In the genomic region with DNA sequence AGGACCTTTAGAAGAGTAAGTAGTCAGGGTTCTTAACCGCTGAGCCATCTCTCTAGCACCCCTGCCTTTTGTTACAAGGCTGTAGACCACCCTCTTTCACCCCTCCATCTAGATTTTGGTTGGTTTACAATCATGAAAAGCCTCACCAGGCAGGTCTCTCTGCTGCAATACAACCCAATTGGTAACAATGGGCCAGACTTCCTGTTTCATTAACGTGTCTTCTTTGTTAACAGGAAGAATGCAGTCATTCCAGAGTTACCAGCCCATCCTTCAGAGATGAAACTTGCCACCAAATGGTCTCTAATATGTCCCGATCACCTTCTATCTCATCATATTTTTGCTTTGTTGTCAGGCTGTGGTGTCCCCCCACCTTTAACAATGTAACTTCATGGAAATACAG, we compare ENCODE assay signal across 22 mouse cellular contexts.
DNase-seq lines count a peak whose midpoint lies in the region; ATAC-seq lines count a peak whose summit lies in the region.
"Had no signal": no experiment of that assay in that cellular context is flagged by ENCODE, and none has a peak within 500 bp of the region (broad histone marks: within the 10 kb centered on the region; RNA-seq: fewer than 3 reads in every experiment).

No protein-coding gene starts in this region.

- DNase-seq in A20 (ENCODE audit: low read depth, low spot score) = peak; percentile 20
- no peak for DNase-seq in urinary bladder, postnatal 4 days (ENCODE audit: low spot score in 2 of 2)
- DNase-seq in embryo, embryonic 10 days (ENCODE audit: low spot score) = no peak
- DNase-seq in right cerebral cortex, postnatal 36 days (ENCODE audit: low spot score in 2 of 2) = no peak
- DNase-seq: adrenal gland, adult 8-10 months; adrenal gland, postnatal 36 days; cerebellum, adult 18-20 months; cerebellum, adult 9-10 months; cerebellum, postnatal 14 days; forebrain, postnatal 0 days; gastrocnemius, adult 2 months; gastrocnemius, postnatal 14 days; heart, adult 18-20 months; heart, postnatal 14 days; heart, postnatal 4 days had no signal

- ATAC-seq in granulocyte monocyte progenitor cell, adult 5-6 weeks (replicated peaks; ENCODE audit: poor library complexity, severe bottlenecking) = peak; percentile 84
- peak; percentile 41; the same call in 1 of the 2 replicates for ATAC-seq in monocyte, adult 5-6 weeks (replicated peaks; ENCODE audit: insufficient number of reproducible peaks, low FRiP score, low TSS enrichment, poor library complexity, severe bottlenecking)
- ATAC-seq: forebrain, embryonic 14.5 days; forebrain, postnatal 0 days; hindbrain, postnatal 0 days; inflammation-experienced regulatory T-cells, adult 6 months; intestine, embryonic 16.5 days; Patski had no signal
